Mouse (Mus musculus) stomach, embryonic 15.5 days (tissue): ENCODE measurements around the gene Nxnl1. TPM values are rescaled to one million over a fixed set of nuclear protein-coding genes. Genes with fewer than 3 reads are reported as not detected.
"Not testable (repeated sequence)": the region's sequence is repeated elsewhere in the genome, so short reads cannot be mapped to it uniquely, and the experiment has no call there.

Experiments
- ATAC-seq: fragments of 200-750 bp; cut with Nextera tagmentation; 2 replicates; pipeline ENCODE4 v1.8.0; 2017; ENCODE audit warnings: low read depth, moderate number of reproducible peaks, moderate TSS enrichment; ENCODE audit not compliant: insufficient read depth, low FRiP score
- H3K27ac ChIP-seq: fragments of 300-500 bp; sonication (generic); 2 replicates; pipeline ENCODE4 v1.5.1; 2015; ENCODE audit warnings: mild to moderate bottlenecking, inconsistent platforms
- H3K27me3 ChIP-seq: fragments of 300-500 bp; sonication (generic); replicated peaks from 2 replicates; pipeline ENCODE4 v1.6.1; 2015; ENCODE audit warnings: inconsistent platforms
- H3K36me3 ChIP-seq: fragments of 300-500 bp; sonication (generic); 2 replicates; pipeline ENCODE4 v1.6.1; 2015; ENCODE audit warnings: inconsistent platforms
- H3K4me1 ChIP-seq: fragments of 300-500 bp; sonication (generic); 2 replicates; pipeline ENCODE4 v1.6.1; 2015; ENCODE audit warnings: inconsistent platforms
- H3K4me2 ChIP-seq: fragments of 300-500 bp; sonication (generic); 2 replicates; pipeline ENCODE4 v1.6.1; 2015; ENCODE audit warnings: mild to moderate bottlenecking, inconsistent platforms
- H3K4me3 ChIP-seq: fragments of 300-500 bp; sonication (generic); replicated peaks from 2 replicates; pipeline ENCODE4 v1.5.1; 2015; ENCODE audit warnings: inconsistent platforms
- H3K9ac ChIP-seq: fragments of 300-500 bp; sonication (generic); 2 replicates; pipeline ENCODE4 v1.6.1; 2015; ENCODE audit warnings: inconsistent platforms
- H3K9me3 ChIP-seq: fragments of 300-500 bp; sonication (generic); 2 replicates; pipeline ENCODE4 v1.6.1; 2016; ENCODE audit warnings: inconsistent platforms
- WGBS: fragments of 180-500 bp; shearing (Covaris S2); methylation state at CpG from one replicate; pipeline ENCODE4 v1.1.7; 2015; 5-methylcytosine and 5-hydroxymethylcytosine counted together
- polyA plus RNA-seq: library from polyadenylated mRNA; unstranded; fragments of >200 nt; fragmentation: Nextera tagmentation; extraction: Ambion mirVana; gene quantifications from 2 replicates; pipeline ENCODE4 v1.2.1, GENCODE M21; 2015

The Nxnl1 gene
- polyA plus RNA-seq, 1 experiment from 2014 or later: 0.15 TPM

GRCm38 (mm10) chr8:71547590-71547989 is 18.8 kb downstream of the Nxnl1 start:
- Histone ChIP-seq H3K9me3 (no peaks in the 10 kb centered on the region), H3K27me3 (no peaks in the 10 kb centered on the region), H3K4me3 (no peak overlapping the region), H3K4me2 (no peak overlapping the region), H3K27ac (no peak overlapping the region), H3K4me1 (peaks cover 11% of the 10 kb centered on the region), H3K36me3 (peaks cover 17% of the 10 kb centered on the region), H3K9ac (no peak overlapping the region)
- 83% methylated on average over 7 of the region's 7 CpGs for WGBS
- ATAC-seq: no peak

- Histone ChIP-seq H3K9ac (no peak overlapping the region), H3K9me3 (no peaks in the 10 kb centered on the region), H3K27ac (no peak overlapping the region), H3K4me2 (no peak overlapping the region), H3K36me3 (peaks cover 17% of the 10 kb centered on the region), H3K4me1 (peaks cover 11% of the 10 kb centered on the region), H3K4me3 (no peak overlapping the region), H3K27me3 (no peaks in the 10 kb centered on the region)
- WGBS: 91% methylated on average over 11 of the region's 11 CpGs
- no peak for ATAC-seq
Observed at GRCm38 (mm10) chr8:71545053-71545452, 21.3 kb downstream of the Nxnl1 start.

GRCm38 (mm10) chr8:71543755-71544154 is 22.6 kb downstream of the Nxnl1 start:
- Histone ChIP-seq H3K4me3 (peak overlapping the region; percentile 93), H3K36me3 (peaks cover 17% of the 10 kb centered on the region), H3K4me1 (peaks cover 11% of the 10 kb centered on the region), H3K4me2 (peak overlapping the region; percentile 92), H3K9ac (no peak overlapping the region), H3K9me3 (no peaks in the 10 kb centered on the region), H3K27ac (no peak overlapping the region), H3K27me3 (no peaks in the 10 kb centered on the region)
- WGBS: 81% methylated on average over 9 of the region's 9 CpGs
- no peak for ATAC-seq

- peak; percentile 96 for ATAC-seq
- Histone ChIP-seq H3K36me3 (peaks cover 12% of the 10 kb centered on the region), H3K9me3 (no peaks in the 10 kb centered on the region), H3K27ac (peak within 1 kb of the TSS; percentile 41; the same call in 1 of the 2 replicates), H3K9ac (peak within 1 kb of the TSS; percentile 83), H3K27me3 (no peaks in the 10 kb centered on the region), H3K4me3 (peak within 1 kb of the TSS; percentile 93), H3K4me1 (peaks cover 13% of the 10 kb centered on the region), H3K4me2 (peak within 1 kb of the TSS; percentile 92)
- WGBS: under 1% methylated on average over 55 of the region's 55 CpGs
Observed at GRCm38 (mm10) chr8:71542632-71543343, 23.6 kb downstream of the Nxnl1 start, which contains the start of gene Mvb12a. Gene Mvb12a, plus strand, starts transcription at chr8:71542922.

- H3K4me2 ChIP-seq: peak within 1 kb of the TSS; percentile 78
- peaks cover 11% of the 10 kb centered on the region; the same call in 1 of the 2 replicates for H3K4me1 ChIP-seq
- H3K27ac ChIP-seq: peak within 1 kb of the TSS; percentile 80
- H3K9me3 ChIP-seq: no peaks in the 10 kb centered on the region
- H3K27me3 ChIP-seq: no peaks in the 10 kb centered on the region
- WGBS: 5% methylated on average over 37 of the region's 37 CpGs
- peak; percentile 87 for ATAC-seq
- H3K9ac ChIP-seq: no peak within 1 kb of the TSS; the same call in 1 of the 2 replicates
- peak within 1 kb of the TSS; percentile 52 for H3K4me3 ChIP-seq
- H3K36me3 ChIP-seq: no peaks in the 10 kb centered on the region
Observed at GRCm38 (mm10) chr8:71537028-71537867, 29.2 kb downstream of the Nxnl1 start, which contains the start of gene Bst2. Gene Bst2, minus strand, starts transcription at chr8:71537456.

GRCm38 (mm10) chr8:71535663-71536062 is 30.7 kb downstream of the Nxnl1 start:
- Histone ChIP-seq H3K4me2 (peak overlapping the region; percentile 78), H3K4me3 (no peak overlapping the region)
- 60% methylated on average over 5 of the region's 5 CpGs for WGBS

GRCm38 (mm10) chr8:71534263-71534810 is 32.1 kb downstream of the Nxnl1 start:
- Histone ChIP-seq H3K4me2 (no peak overlapping the region), H3K9me3 (no peaks in the 10 kb centered on the region), H3K27me3 (no peaks in the 10 kb centered on the region), H3K4me1 (peaks cover 11% of the 10 kb centered on the region; the same call in 1 of the 2 replicates), H3K36me3 (no peaks in the 10 kb centered on the region), H3K27ac (no peak overlapping the region), H3K4me3 (no peak overlapping the region), H3K9ac (no peak overlapping the region)
- 37% methylated on average over 3 of the region's 3 CpGs for WGBS
- ATAC-seq: 0 out of 2 replicates have a peak, but pooled peaks have one; percentile 9

More at GRCm38 (mm10) chr8:71535663-71536062, 30.7 kb downstream of the Nxnl1 start:
- Histone ChIP-seq H3K4me1 (peaks cover 11% of the 10 kb centered on the region; the same call in 1 of the 2 replicates), H3K9me3 (no peaks in the 10 kb centered on the region), H3K9ac (no peak overlapping the region), H3K27ac (no peak overlapping the region), H3K36me3 (no peaks in the 10 kb centered on the region), H3K27me3 (no peaks in the 10 kb centered on the region)
- ATAC-seq: no peak

GRCm38 (mm10) chr8:71530735-71531467 is 35.5 kb downstream of the Nxnl1 start:
- H3K27me3 ChIP-seq, H3K4me2 ChIP-seq, H3K9ac ChIP-seq, H3K27ac ChIP-seq, ATAC-seq, H3K4me3 ChIP-seq, H3K9me3 ChIP-seq, H3K36me3 ChIP-seq, H3K4me1 ChIP-seq: not testable (repeated sequence)
- 68% methylated on average over 7 of the region's 12 CpGs for WGBS

GRCm38 (mm10) chr8:71528362-71529073 is 37.9 kb downstream of the Nxnl1 start:
- Histone ChIP-seq H3K27me3 (peaks cover 11% of the 10 kb centered on the region), H3K4me1 (peaks cover 10% of the 10 kb centered on the region; the same call in 1 of the 2 replicates), H3K9me3 (no peaks in the 10 kb centered on the region), H3K4me2 (no peak overlapping the region), H3K4me3 (no peak overlapping the region), H3K9ac (no peak overlapping the region), H3K36me3 (no peaks in the 10 kb centered on the region), H3K27ac (peak overlapping the region; percentile 68)
- 63% methylated on average over 11 of the region's 11 CpGs for WGBS
- no peak for ATAC-seq

GRCm38 (mm10) chr8:71527162-71527870 is 39.1 kb downstream of the Nxnl1 start:
- peaks cover 10% of the 10 kb centered on the region; the same call in 1 of the 2 replicates for H3K4me1 ChIP-seq
- 54% methylated on average over 3 of the region's 3 CpGs for WGBS
- no peak overlapping the region for H3K4me3 ChIP-seq
- H3K4me2 ChIP-seq: no peak overlapping the region
- ATAC-seq: no peak
- no peaks in the 10 kb centered on the region for H3K36me3 ChIP-seq
- no peak overlapping the region for H3K9ac ChIP-seq
- no peaks in the 10 kb centered on the region for H3K9me3 ChIP-seq
- peaks cover 11% of the 10 kb centered on the region for H3K27me3 ChIP-seq
- H3K27ac ChIP-seq: peak overlapping the region; percentile 57; the same call in 1 of the 2 replicates
